Mouse (Mus musculus): ENCODE measurements around the gene Apol11a.
"Not testable (repeated sequence)": the region's sequence is repeated elsewhere in the genome, so short reads cannot be mapped to it uniquely, and the experiment has no call there.

Gene Apol11a

GRCm38 (mm10) chr15:77507966-77508365, at the start of gene Apol11a:
Apol11a (plus strand) TSS chr15:77508271.
- not testable (repeated sequence) for DNase-seq

- not testable (repeated sequence) for DNase-seq
Observed at GRCm38 (mm10) chr15:77474699-77475390, 33.2 kb upstream of the Apol11a start.

GRCm38 (mm10) chr15:77476693-77477092, 31.4 kb upstream of the Apol11a start, which contains the start of gene Apol10a:
Apol10a (plus strand) TSS chr15:77477047.
- DNase-seq: not testable (repeated sequence)

GRCm38 (mm10) chr15:77482140-77482794, 25.8 kb upstream of the Apol11a start:
- DNase-seq: no peak

- not testable (repeated sequence) for DNase-seq
Observed at GRCm38 (mm10) chr15:77493181-77493580, 14.9 kb upstream of the Apol11a start.

- DNase-seq: not testable (repeated sequence)
Observed at GRCm38 (mm10) chr15:77494694-77495093, 13.4 kb upstream of the Apol11a start.

GRCm38 (mm10) chr15:77520596-77520995, 12.5 kb downstream of the Apol11a start:
- DNase-seq: not testable (repeated sequence)

GRCm38 (mm10) chr15:77523186-77523843, 15.2 kb downstream of the Apol11a start:
- DNase-seq: peak; percentile 5

- no peak for DNase-seq
Observed at GRCm38 (mm10) chr15:77533216-77533615, 25.1 kb downstream of the Apol11a start, which contains the start of gene Apol7c. Apol7c (minus strand) TSS chr15:77533316.

- DNase-seq: not testable (repeated sequence)
Observed at GRCm38 (mm10) chr15:77539221-77539620, 31.1 kb downstream of the Apol11a start.

GRCm38 (mm10) chr15:77561792-77562191, 53.7 kb downstream of the Apol11a start, which contains the start of gene 1700025B11Rik:
1700025B11Rik (minus strand) TSS chr15:77561892.
- no peak for DNase-seq

GRCm38 (mm10) chr15:77563219-77563618, 55.1 kb downstream of the Apol11a start:
- DNase-seq: no peak

All from right cerebral cortex, adult 18-20 months (tissue).